Mouse (Mus musculus) forebrain, embryonic 14.5 days (tissue): ENCODE results near the gene Unc93a. TPM values are rescaled to one million over a fixed set of nuclear protein-coding genes. Genes with fewer than 3 reads are reported as not detected.
"Not testable (repeated sequence)": the region's sequence is repeated elsewhere in the genome, so short reads cannot be mapped to it uniquely, and the experiment has no call there.

Experiments
- ATAC-seq: fragments of 200-750 bp; cut with Nextera tagmentation; 2 replicates; pipeline ENCODE4 v1.8.0; 2017; ENCODE audit warnings: mild to moderate bottlenecking, moderate library complexity
- DNase-seq: peaks from one replicate; pipeline ENCODE4 v3.0.0-alpha.2; 2015; ENCODE audit warnings: low spot score
- H3K27ac ChIP-seq: fragments of 300-500 bp; sonication (generic); 2 replicates; pipeline ENCODE4 v1.5.1; 2014; ENCODE audit warnings: low read depth, mild to moderate bottlenecking, control low read depth, low read length, moderate library complexity
- H3K27me3 ChIP-seq: fragments of 300-500 bp; sonication (generic); replicated peaks from 2 replicates; pipeline ENCODE4 v1.6.1; 2014; ENCODE audit warnings: low read length, control low read depth, mixed read lengths; ENCODE audit not compliant: control insufficient read depth, insufficient read depth
- H3K36me3 ChIP-seq: fragments of 300-500 bp; sonication (generic); 2 replicates; pipeline ENCODE4 v1.6.1; 2014; ENCODE audit warnings: low read length, control low read depth; ENCODE audit not compliant: control insufficient read depth, insufficient read depth
- H3K4me1 ChIP-seq: fragments of 300-500 bp; sonication (generic); 2 replicates; pipeline ENCODE4 v1.6.1; 2014; ENCODE audit warnings: antibody characterized with exemption, low read length, control low read depth; ENCODE audit not compliant: control insufficient read depth, insufficient read depth
- H3K4me2 ChIP-seq: fragments of 300-500 bp; sonication (generic); 2 replicates; pipeline ENCODE4 v1.6.1; 2014; ENCODE audit warnings: mild to moderate bottlenecking, control low read depth, low read length
- H3K4me3 ChIP-seq: fragments of 300-500 bp; sonication (generic); 2 replicates; pipeline ENCODE4 v1.5.1; 2014; ENCODE audit warnings: low read depth, low read length, control low read depth
- H3K9ac ChIP-seq: fragments of 300-500 bp; sonication (generic); 2 replicates; pipeline ENCODE4 v1.6.1; 2014; ENCODE audit warnings: mild to moderate bottlenecking, low read length, control low read depth, moderate library complexity
- H3K9me3 ChIP-seq: fragments of 300-500 bp; sonication (generic); replicated peaks from 2 replicates; pipeline ENCODE4 v1.6.1; 2016; ENCODE audit warnings: low read length, control low read depth, mixed read lengths; ENCODE audit not compliant: control insufficient read depth
- WGBS: fragments of 180-500 bp; shearing (Covaris S2); extraction: QIAGEN DNeasy Blood & Tissue Kit; methylation state at CpG from one replicate; pipeline ENCODE4 v1.1.7; 2014; 5-methylcytosine and 5-hydroxymethylcytosine counted together
- polyA plus RNA-seq: library from polyadenylated mRNA; unstranded; fragments of >200 nt; fragmentation: Nextera tagmentation; extraction: Ambion mirVana; gene quantifications from 2 replicates; pipeline ENCODE4 v1.2.1, GENCODE M21; 2014

Gene Unc93a
- polyA plus RNA-seq, 1 experiment from 2014 or later, result not detected

DNA sequence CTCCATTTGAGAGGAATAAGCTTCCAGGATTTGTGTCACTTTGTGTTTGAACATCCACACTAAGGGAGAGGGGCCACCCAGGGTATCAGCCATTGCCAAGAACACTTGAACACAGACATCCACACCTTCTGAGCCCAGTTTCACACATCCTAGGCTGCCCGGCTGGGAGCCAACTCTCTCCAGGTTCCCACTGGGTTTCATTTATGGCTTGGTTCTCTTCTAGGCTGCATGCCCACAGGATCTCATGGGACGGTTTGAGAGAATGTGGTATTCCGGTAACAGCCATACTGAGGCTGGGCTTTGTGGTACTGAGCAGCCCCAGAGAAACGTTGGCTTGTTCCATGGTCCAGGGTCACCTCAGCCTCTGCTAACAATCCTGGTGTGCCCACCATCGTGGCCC is 25.0 kb downstream of the Unc93a start:
- peak; percentile 65; the same call in 1 of the 2 replicates for ATAC-seq
- DNase-seq, result peak; percentile 3

DNA sequence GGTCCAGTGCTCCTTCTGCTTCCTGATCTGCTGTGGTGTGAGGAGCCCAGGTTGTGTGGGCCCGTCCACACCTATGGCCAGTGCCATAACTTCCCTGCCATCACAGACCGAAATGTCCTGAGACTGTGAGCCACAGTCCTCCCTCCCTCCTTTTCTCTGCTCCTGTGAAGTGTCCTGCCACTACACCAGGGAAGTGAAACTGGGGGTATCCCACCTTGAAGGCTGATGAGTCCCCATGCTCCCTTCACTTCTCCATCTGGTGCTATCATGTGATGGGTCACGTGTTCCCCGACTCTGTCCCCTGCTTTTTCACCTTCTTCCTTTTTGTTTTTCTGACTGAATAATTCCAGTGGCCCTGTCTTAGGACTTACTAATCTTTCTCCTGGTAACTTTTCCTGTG is 38.6 kb downstream of the Unc93a start:
- H3K27ac ChIP-seq, H3K4me2 ChIP-seq, H3K36me3 ChIP-seq, H3K9me3 ChIP-seq, H3K9ac ChIP-seq, H3K4me3 ChIP-seq, H3K27me3 ChIP-seq, ATAC-seq, DNase-seq, H3K4me1 ChIP-seq: not testable (repeated sequence)
- WGBS, result no CpG with 5 or more reads among the region's 4 CpGs

More for the DNA sequence above, 25.0 kb downstream of the Unc93a start:
- H3K4me3 ChIP-seq, H3K9ac ChIP-seq, H3K4me1 ChIP-seq, H3K27ac ChIP-seq, H3K4me2 ChIP-seq, H3K9me3 ChIP-seq, H3K27me3 ChIP-seq, H3K36me3 ChIP-seq: not testable (repeated sequence)
- 87% methylated on average over 5 of the region's 5 CpGs for WGBS

DNA sequence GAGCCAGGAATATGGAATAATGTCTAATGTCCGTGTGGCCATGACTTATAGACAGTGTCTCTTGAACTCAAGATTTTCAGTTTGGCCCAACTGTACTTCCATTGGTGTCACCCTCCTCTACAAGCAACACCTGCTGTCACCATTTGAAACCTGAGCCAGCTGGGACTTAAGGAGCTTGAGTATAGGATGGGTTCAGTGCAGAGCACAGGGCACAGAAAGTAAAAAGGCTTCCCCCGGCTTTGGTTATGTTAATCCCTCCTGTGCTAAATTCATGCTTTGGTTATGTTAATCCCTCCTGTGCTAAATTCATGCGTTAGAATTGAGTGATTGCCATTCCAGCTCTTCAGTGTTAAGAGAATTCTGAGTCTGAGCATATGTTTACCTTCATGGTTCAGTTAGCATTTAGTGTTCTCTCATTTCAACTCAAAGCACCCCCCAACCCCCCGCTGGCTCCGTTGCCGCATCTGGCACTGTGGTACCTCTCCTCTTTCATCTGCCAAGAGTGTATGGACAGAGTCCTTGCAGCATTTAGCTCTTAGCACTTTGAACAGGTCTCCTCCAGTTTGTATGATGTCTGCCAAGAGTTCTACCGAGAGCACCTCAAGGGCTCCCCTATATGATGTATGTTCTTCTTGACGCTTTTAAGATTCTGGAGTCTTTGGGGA is 39.4 kb downstream of the Unc93a start:
- H3K27ac ChIP-seq, H3K9me3 ChIP-seq, H3K4me3 ChIP-seq, H3K27me3 ChIP-seq, H3K9ac ChIP-seq, H3K4me1 ChIP-seq, H3K36me3 ChIP-seq, H3K4me2 ChIP-seq: not testable (repeated sequence)
- ATAC-seq (0 out of 2 replicates have a peak, but pooled peaks have one; percentile 29), DNase-seq (peak; percentile 2)
- 59% methylated on average over 5 of the region's 8 CpGs for WGBS

DNA sequence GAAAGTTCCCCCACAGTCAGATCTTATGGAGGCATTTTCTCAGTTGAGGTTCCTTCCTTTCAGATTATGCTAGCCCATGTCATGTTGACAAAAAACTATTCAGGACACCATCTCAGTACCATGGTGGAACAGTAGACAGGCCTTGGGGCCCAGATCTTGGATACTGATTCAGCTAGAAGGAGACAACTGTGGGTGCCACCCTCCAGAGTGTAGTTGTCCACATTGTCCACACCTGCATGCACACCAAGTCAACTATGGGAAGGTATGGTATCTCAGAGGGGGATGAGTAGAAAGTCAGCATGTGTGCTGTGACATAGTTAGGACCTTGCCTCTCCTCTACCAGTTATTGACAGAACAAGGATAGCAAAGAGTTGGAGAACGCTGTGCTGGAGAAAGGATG is 40.1 kb downstream of the Unc93a start:
- not testable (repeated sequence) for ATAC-seq, H3K4me3 ChIP-seq, H3K27me3 ChIP-seq, H3K9ac ChIP-seq, H3K9me3 ChIP-seq, H3K36me3 ChIP-seq, DNase-seq, H3K27ac ChIP-seq, H3K4me1 ChIP-seq, H3K4me2 ChIP-seq
- WGBS, result no CpG with 5 or more reads among the region's 1 CpGs

DNA sequence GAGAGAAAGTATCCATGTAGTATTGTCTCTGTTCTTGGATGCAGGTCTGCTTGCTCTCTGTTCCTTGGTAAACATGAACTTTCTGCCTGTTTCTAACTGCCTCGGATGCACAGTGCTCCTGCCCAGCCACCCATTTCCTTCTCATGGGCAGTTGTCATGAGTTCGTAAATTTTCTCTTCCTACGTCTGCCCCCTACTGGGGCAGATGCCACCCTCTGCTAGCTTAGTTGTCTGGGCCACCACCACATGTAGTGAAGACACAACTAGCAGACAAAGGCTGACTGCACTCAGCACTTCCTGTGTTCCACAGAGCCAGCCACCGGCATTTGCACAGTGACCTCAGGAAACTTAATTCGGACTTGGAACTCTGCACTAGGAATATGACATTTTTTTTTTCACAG is 62.4 kb downstream of the Unc93a start:
- not testable (repeated sequence) for H3K4me1 ChIP-seq
- WGBS, result 91% methylated on average over 3 of the region's 5 CpGs

DNA sequence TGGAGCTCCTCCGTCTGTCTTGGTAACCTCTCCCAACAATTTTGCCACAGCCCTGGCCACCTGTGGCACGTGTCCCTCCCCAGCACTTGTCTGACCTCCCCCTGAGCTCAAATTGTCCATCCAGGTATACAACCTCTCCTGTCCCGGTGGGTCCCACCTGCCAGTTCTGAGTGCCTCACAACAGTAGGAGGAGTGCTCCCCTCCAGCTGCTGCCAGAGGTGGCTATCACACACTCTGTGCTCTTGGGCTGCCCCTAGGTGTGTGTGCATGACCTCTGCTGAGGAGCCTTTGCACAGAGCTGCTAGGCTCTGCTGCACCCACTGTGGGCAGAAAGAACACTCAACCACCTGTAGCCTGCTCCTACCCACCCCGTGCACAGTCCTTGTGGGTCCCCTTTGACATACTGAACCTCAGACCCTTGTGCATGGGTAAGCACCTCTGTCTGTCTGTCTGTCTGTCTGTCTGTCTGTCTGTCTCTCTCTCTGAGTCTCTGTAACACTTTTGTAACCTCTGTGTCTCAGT is 63.7 kb downstream of the Unc93a start:
- not testable (repeated sequence) for H3K4me2 ChIP-seq, H3K36me3 ChIP-seq, H3K9ac ChIP-seq, ATAC-seq, H3K27ac ChIP-seq, H3K4me3 ChIP-seq, H3K4me1 ChIP-seq, H3K27me3 ChIP-seq, H3K9me3 ChIP-seq, DNase-seq
- 86% methylated on average over 1 of the region's 4 CpGs for WGBS

More for the DNA sequence above, 62.4 kb downstream of the Unc93a start:
- H3K36me3 ChIP-seq, H3K27me3 ChIP-seq, H3K4me3 ChIP-seq, ATAC-seq, H3K27ac ChIP-seq, H3K9me3 ChIP-seq, H3K4me2 ChIP-seq, DNase-seq, H3K9ac ChIP-seq: not testable (repeated sequence)

DNA sequence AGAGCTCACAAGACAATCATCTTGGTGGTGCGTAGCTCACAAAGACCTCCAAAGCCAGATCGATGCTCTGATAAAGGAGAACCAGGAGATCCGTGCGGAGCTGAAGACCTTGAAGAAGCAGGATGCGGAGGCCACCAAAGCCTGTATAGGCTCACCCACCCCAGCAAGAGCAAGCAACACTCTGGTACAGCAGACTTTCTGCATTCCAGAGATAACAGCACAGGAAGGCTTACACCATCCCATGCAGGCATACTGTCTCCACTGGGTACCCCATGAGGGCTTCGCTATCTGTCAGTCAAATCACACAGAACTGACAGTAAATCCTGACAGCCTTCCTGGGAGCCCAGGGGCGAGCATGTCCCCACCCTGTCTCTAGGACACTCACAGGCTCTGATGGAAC is 68.7 kb downstream of the Unc93a start:
- not testable (repeated sequence) for H3K9ac ChIP-seq, DNase-seq, H3K27me3 ChIP-seq, ATAC-seq, H3K36me3 ChIP-seq, H3K27ac ChIP-seq, H3K4me2 ChIP-seq, H3K9me3 ChIP-seq, H3K4me3 ChIP-seq, H3K4me1 ChIP-seq
- WGBS, result 95% methylated on average over 1 of the region's 7 CpGs

DNA sequence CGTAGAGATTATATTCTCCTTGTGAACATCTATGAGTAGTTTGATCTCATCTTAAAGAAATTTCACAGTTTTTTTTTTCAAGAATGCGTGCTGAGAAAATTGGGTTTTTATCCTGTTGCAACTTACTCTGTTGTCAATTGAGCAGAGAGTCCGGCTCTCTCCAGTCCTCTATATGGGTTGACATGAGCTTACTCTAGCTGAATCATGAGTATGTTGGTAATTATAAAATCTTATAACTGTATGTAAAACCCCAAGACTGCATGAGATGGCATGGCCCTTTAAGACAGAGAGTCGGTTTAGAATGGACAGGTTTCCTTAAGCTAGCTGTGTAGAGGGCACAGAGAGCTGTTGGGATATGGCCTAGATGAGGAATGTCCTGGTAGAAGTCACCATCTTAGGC is 70.8 kb downstream of the Unc93a start, which contains the start of gene Tcp10b:
Gene Tcp10b (plus strand): TSS at position 301 of the 400 bp plus-strand sequence.
- not testable (repeated sequence) for H3K27me3 ChIP-seq, H3K36me3 ChIP-seq, H3K9me3 ChIP-seq, H3K4me2 ChIP-seq, ATAC-seq, H3K27ac ChIP-seq, H3K4me3 ChIP-seq, H3K9ac ChIP-seq, H3K4me1 ChIP-seq, DNase-seq
- 87% methylated on average over 4 of the region's 4 CpGs for WGBS
